Mouse (Mus musculus): ENCODE results near the gene Ropn1l. TPM values are rescaled to one million over a fixed set of nuclear protein-coding genes. Genes with fewer than 3 reads are reported as not detected.

Ropn1l gene
- polyA plus RNA-seq, 1 experiment from 2014 or later: 3.2 TPM

DNA sequence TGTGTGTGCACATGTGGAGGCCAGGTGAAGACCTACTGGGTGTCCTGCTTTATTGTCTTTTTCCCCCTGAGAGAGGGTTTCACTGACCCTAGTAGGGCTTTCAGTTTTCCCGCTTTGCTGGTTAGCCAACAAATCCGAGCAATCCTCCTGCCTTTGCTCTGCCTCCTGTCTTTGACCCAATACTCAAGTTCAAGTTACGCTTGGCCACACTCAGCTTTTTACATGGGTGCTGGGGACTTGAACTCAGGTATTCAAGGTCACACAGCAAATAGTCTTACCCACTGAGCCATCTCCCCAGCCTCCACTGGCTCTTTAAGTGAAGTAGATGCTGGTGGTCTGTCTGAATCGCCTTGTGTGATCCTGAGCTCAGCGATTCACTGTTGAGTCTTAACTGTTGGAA lies 46.7 kb downstream of the Ropn1l start:
- 91% methylated on average over 5 of the region's 5 CpGs for WGBS
- Histone ChIP-seq H3K9ac (ENCODE audit: low read length) (no peak overlapping the region), H3K27me3 (replicated peaks; ENCODE audit: control insufficient read depth, insufficient read depth, low read length) (no peaks in the 10 kb centered on the region), H3K36me3 (ENCODE audit: control insufficient read depth, insufficient read depth, low read length) (no peaks in the 10 kb centered on the region), H3K4me3 (ENCODE audit: low read depth, low read length) (no peak overlapping the region), H3K4me1 (ENCODE audit: control insufficient read depth, insufficient read depth, low read length) (no peaks in the 10 kb centered on the region), H3K4me2 (ENCODE audit: low read length) (no peak overlapping the region), H3K27ac (ENCODE audit: low read depth, low read length) (no peak overlapping the region), H3K9me3 (replicated peaks; ENCODE audit: control insufficient read depth, low read length) (no peaks in the 10 kb centered on the region)
- ATAC-seq (no peak), DNase-seq (ENCODE audit: low spot score) (no peak)

DNA sequence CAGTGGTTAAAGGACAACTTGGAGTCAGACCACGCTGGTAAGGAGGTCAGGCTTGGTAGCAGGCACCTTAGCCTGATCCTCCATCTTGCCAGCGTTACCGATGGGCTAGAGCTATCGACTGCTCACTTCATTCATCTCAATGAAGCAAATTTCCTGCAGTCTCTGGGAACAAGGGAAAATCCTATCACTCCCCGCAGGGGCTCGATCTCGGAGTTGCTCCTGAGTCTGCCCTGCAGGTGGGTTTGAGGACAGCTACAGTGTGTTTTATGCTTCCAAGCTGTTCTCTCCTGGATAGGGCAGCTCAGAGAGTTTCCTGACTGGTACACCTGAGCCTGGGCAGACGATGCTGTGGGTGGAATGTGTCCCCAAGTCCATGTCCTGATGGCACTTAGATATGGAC lies 49.2 kb downstream of the Ropn1l start:
- Histone ChIP-seq H3K27me3 (replicated peaks; ENCODE audit: control insufficient read depth, insufficient read depth, low read length) (no peaks in the 10 kb centered on the region), H3K4me1 (ENCODE audit: control insufficient read depth, insufficient read depth, low read length) (no peaks in the 10 kb centered on the region), H3K27ac (ENCODE audit: low read depth, low read length) (no peak overlapping the region), H3K9me3 (replicated peaks; ENCODE audit: control insufficient read depth, low read length) (no peaks in the 10 kb centered on the region), H3K9ac (ENCODE audit: low read length) (no peak overlapping the region), H3K36me3 (ENCODE audit: control insufficient read depth, insufficient read depth, low read length) (no peaks in the 10 kb centered on the region), H3K4me3 (ENCODE audit: low read depth, low read length) (no peak overlapping the region), H3K4me2 (ENCODE audit: low read length) (no peak overlapping the region)
- DNase-seq (ENCODE audit: low spot score) (no peak), ATAC-seq (no peak)
- 80% methylated on average over 8 of the region's 8 CpGs for WGBS

DNA sequence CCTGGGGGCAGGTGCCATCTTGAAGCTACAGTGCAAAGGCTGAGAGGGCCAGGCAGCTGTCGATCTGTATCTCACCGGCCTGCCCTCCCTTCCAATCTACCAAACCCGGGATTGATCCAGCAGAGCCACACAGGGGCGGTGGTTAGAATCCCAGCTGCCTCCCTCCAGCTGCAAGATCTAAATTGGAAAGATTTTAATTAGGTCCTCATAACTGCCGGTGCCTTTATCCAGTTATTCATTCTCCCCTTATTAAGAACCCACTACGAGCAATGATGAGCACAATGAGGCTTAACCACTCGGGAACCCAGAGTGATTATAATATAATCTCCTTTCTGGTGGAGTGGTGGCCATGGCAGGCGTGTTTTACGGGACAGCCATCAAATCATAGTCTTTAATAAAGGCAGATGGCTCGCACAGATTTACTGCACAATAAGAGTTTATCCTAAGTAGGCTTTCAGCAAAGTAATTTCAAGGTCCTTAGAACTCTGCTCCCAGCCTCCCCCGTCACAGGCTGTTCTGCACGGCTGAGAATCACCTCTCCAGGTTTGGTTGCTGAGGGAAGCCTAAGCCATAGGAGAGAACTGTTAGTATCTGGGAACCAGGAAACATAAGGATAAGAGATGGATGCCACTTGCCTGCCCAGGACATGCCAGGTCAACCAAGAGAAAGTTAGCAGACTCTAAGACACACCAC lies 51.2 kb downstream of the Ropn1l start:
- DNase-seq (ENCODE audit: low spot score) (peak; percentile 51), ATAC-seq (peak; percentile 66)
- 17% methylated on average over 12 of the region's 12 CpGs for WGBS
- Histone ChIP-seq H3K36me3 (ENCODE audit: control insufficient read depth, insufficient read depth, low read length) (no peaks in the 10 kb centered on the region), H3K27me3 (replicated peaks; ENCODE audit: control insufficient read depth, insufficient read depth, low read length) (no peaks in the 10 kb centered on the region), H3K4me3 (ENCODE audit: low read depth, low read length) (no peak overlapping the region), H3K27ac (ENCODE audit: low read depth, low read length) (no peak overlapping the region), H3K9me3 (replicated peaks; ENCODE audit: control insufficient read depth, low read length) (no peaks in the 10 kb centered on the region), H3K9ac (ENCODE audit: low read length) (no peak overlapping the region), H3K4me1 (ENCODE audit: control insufficient read depth, insufficient read depth, low read length) (no peaks in the 10 kb centered on the region), H3K4me2 (ENCODE audit: low read length) (no peak overlapping the region)

DNA sequence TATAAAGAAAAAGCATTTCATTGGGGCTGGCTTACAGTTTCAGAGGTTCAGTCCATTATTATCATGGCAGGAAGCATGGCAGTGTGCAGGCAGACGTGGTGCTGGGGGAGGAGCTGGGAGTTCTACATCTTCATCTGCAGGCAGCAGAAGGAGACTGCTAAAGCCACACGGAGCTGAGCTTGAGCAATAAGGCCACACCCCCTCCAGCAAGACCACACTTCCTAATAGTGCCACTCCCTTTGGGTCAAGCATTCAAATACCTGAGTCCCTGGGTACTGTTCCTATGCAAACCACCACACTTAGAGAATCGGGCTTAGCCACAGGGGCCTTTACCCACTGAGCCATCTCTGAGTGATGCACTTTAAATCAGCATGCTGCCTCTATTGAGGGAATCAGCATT lies 52.6 kb downstream of the Ropn1l start:
- WGBS: 44% methylated on average over 3 of the region's 3 CpGs
- Histone ChIP-seq H3K9me3 (replicated peaks; ENCODE audit: control insufficient read depth, low read length) (no peaks in the 10 kb centered on the region), H3K27me3 (replicated peaks; ENCODE audit: control insufficient read depth, insufficient read depth, low read length) (no peaks in the 10 kb centered on the region), H3K4me1 (ENCODE audit: control insufficient read depth, insufficient read depth, low read length) (no peaks in the 10 kb centered on the region), H3K9ac (ENCODE audit: low read length) (no peak overlapping the region), H3K4me3 (ENCODE audit: low read depth, low read length) (no peak overlapping the region), H3K27ac (ENCODE audit: low read depth, low read length) (no peak overlapping the region), H3K4me2 (ENCODE audit: low read length) (no peak overlapping the region), H3K36me3 (ENCODE audit: control insufficient read depth, insufficient read depth, low read length) (no peaks in the 10 kb centered on the region)
- no peak for DNase-seq (ENCODE audit: low spot score)
- ATAC-seq: no peak

DNA sequence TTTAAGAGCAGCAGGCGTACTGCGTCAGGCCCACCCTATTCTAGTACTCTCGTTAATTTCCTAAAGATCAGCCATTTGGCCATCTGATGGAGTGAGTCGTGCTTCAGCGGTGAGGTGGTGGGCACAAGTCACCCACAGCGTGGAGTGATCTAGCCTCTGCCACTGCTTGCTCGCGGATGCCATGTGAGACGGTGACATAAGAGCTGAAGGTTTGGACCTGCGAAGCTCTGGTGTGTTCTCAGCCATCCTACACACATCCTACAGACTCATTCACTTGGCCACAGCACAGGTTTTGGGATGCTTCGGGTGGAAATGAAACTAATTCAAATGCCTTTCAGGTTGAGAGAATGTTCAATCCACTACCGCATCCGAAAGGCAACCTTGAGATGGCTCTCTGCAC lies 54.8 kb downstream of the Ropn1l start:
- DNase-seq (ENCODE audit: low spot score): no peak
- H3K27ac ChIP-seq (ENCODE audit: low read depth, low read length): no peak overlapping the region
- H3K4me1 ChIP-seq (ENCODE audit: control insufficient read depth, insufficient read depth, low read length): no peaks in the 10 kb centered on the region
- no peak overlapping the region for H3K4me2 ChIP-seq (ENCODE audit: low read length)
- no peak overlapping the region for H3K9ac ChIP-seq (ENCODE audit: low read length)
- no peaks in the 10 kb centered on the region for H3K9me3 ChIP-seq (replicated peaks; ENCODE audit: control insufficient read depth, low read length)
- no peak overlapping the region for H3K4me3 ChIP-seq (ENCODE audit: low read depth, low read length)
- H3K36me3 ChIP-seq (ENCODE audit: control insufficient read depth, insufficient read depth, low read length): no peaks in the 10 kb centered on the region
- WGBS: 92% methylated on average over 13 of the region's 13 CpGs
- no peak for ATAC-seq
- no peaks in the 10 kb centered on the region for H3K27me3 ChIP-seq (replicated peaks; ENCODE audit: control insufficient read depth, insufficient read depth, low read length)

DNA sequence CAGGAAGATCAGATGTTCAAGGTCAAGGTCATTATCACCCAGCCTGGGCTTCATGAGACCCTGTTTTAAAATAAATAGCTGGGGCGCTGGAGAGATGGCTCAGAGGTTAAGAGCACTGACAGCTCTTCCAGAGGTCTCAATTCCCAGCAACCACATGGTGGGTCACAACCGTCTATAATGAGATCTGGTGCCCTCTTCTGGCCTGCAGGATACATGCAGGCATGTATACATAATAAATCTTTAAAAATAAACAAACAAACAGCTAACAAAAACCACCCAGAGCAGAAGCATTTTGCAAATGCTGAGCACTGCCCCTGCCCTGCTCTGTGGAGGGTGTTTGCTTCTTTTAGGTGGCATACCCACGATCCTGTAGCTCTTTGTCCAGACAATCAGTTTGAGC lies 56.2 kb downstream of the Ropn1l start:
- Histone ChIP-seq H3K4me3 (ENCODE audit: low read depth, low read length) (no peak overlapping the region), H3K4me2 (ENCODE audit: low read length) (no peak overlapping the region), H3K27me3 (replicated peaks; ENCODE audit: control insufficient read depth, insufficient read depth, low read length) (no peaks in the 10 kb centered on the region), H3K9ac (ENCODE audit: low read length) (no peak overlapping the region), H3K36me3 (ENCODE audit: control insufficient read depth, insufficient read depth, low read length) (no peaks in the 10 kb centered on the region), H3K27ac (ENCODE audit: low read depth, low read length) (no peak overlapping the region), H3K9me3 (replicated peaks; ENCODE audit: control insufficient read depth, low read length) (no peaks in the 10 kb centered on the region), H3K4me1 (ENCODE audit: control insufficient read depth, insufficient read depth, low read length) (no peaks in the 10 kb centered on the region)
- no peak for ATAC-seq
- 81% methylated on average over 3 of the region's 3 CpGs for WGBS
- no peak for DNase-seq (ENCODE audit: low spot score)

DNA sequence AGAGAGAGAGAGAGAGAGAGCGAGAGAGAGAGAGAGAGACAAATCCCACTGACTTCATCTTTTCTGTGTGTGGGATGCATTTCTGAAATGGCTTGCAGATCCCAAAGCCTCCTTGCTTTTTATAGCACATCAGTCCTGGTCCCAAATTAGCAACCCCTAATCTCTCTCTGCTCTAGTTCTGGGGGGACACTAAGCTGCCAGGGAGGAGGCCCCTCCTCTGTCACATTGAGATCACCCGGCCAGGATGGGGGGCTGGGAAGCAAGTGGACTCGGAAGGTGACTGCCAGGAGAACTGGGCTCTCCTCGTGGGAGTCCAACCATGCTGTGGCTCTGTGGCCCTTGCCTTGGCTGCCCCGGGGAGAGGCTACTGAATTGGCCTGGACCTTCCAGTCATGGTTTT lies 56.8 kb downstream of the Ropn1l start:
- Histone ChIP-seq H3K9ac (ENCODE audit: low read length) (no peak overlapping the region), H3K9me3 (replicated peaks; ENCODE audit: control insufficient read depth, low read length) (no peaks in the 10 kb centered on the region), H3K36me3 (ENCODE audit: control insufficient read depth, insufficient read depth, low read length) (no peaks in the 10 kb centered on the region), H3K4me1 (ENCODE audit: control insufficient read depth, insufficient read depth, low read length) (no peaks in the 10 kb centered on the region), H3K4me3 (ENCODE audit: low read depth, low read length) (no peak overlapping the region), H3K27ac (ENCODE audit: low read depth, low read length) (no peak overlapping the region), H3K4me2 (ENCODE audit: low read length) (no peak overlapping the region), H3K27me3 (replicated peaks; ENCODE audit: control insufficient read depth, insufficient read depth, low read length) (no peaks in the 10 kb centered on the region)
- 85% methylated on average over 5 of the region's 5 CpGs for WGBS
- no peak for ATAC-seq
- DNase-seq (ENCODE audit: low spot score): no peak

DNA sequence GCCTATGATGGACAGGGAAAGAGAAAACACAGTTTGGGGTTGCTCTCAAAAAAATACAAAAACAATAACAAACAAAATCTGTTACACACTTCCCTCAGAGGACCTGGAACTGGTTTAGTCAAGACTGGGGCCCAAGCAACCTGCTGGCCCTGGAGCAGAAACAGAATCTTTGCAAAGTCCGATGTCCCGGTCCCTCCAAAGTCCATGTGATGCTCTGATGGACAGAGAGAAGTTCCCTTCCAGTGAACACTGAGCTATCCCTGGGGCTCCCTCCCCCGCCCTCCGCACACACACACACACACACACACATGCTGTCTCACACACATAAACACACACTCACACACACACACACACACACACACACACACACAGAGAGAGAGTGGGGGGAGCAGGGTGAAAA lies 57.6 kb downstream of the Ropn1l start:
- H3K36me3 ChIP-seq (ENCODE audit: control insufficient read depth, insufficient read depth, low read length): no peaks in the 10 kb centered on the region
- H3K9ac ChIP-seq (ENCODE audit: low read length): no peak overlapping the region
- 87% methylated on average over 4 of the region's 4 CpGs for WGBS
- no peak for ATAC-seq
- H3K9me3 ChIP-seq (replicated peaks; ENCODE audit: control insufficient read depth, low read length): no peaks in the 10 kb centered on the region
- H3K27me3 ChIP-seq (replicated peaks; ENCODE audit: control insufficient read depth, insufficient read depth, low read length): no peaks in the 10 kb centered on the region
- H3K4me1 ChIP-seq (ENCODE audit: control insufficient read depth, insufficient read depth, low read length): no peaks in the 10 kb centered on the region
- H3K4me3 ChIP-seq (ENCODE audit: low read depth, low read length): no peak overlapping the region
- DNase-seq (ENCODE audit: low spot score): no peak
- no peak overlapping the region for H3K4me2 ChIP-seq (ENCODE audit: low read length)
- H3K27ac ChIP-seq (ENCODE audit: low read depth, low read length): no peak overlapping the region

DNA sequence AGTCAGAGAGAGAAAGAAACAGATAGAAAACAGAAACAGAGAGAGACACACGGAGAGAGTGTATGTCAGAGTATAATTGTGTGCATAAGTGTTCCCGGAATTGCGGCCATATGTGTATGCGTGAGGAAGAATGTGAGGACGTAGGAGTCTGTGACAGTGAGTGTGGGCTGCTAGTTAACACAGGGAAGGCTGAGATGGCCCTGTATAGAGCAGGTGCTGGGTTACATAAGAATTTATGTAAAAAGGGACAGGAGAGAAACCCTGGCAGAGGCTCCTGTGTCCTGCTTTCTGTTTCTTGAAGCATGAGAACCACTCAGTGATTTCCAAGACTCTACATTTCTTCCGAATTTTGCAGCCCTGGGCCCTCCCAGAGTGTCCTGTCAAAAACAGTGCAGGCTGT lies 60.1 kb downstream of the Ropn1l start:
- Histone ChIP-seq H3K9ac (ENCODE audit: low read length) (no peak overlapping the region), H3K27me3 (replicated peaks; ENCODE audit: control insufficient read depth, insufficient read depth, low read length) (no peaks in the 10 kb centered on the region), H3K4me3 (ENCODE audit: low read depth, low read length) (no peak overlapping the region), H3K4me2 (ENCODE audit: low read length) (no peak overlapping the region), H3K36me3 (ENCODE audit: control insufficient read depth, insufficient read depth, low read length) (no peaks in the 10 kb centered on the region), H3K27ac (ENCODE audit: low read depth, low read length) (no peak overlapping the region), H3K9me3 (replicated peaks; ENCODE audit: control insufficient read depth, low read length) (no peaks in the 10 kb centered on the region), H3K4me1 (ENCODE audit: control insufficient read depth, insufficient read depth, low read length) (no peaks in the 10 kb centered on the region)
- ATAC-seq (no peak), DNase-seq (ENCODE audit: low spot score) (no peak)
- WGBS: 84% methylated on average over 6 of the region's 6 CpGs

Measured in forebrain, embryonic 14.5 days (tissue).